Mouse (Mus musculus) limb, embryonic 12.5 days (tissue): ENCODE results near the gene Fbxl5. TPM values are rescaled to one million over a fixed set of nuclear protein-coding genes. Genes with fewer than 3 reads are reported as not detected.

ENCODE experiments used
- ATAC-seq: fragments of 200-750 bp; cut with Nextera tagmentation; 2 replicates; pipeline ENCODE4 v1.8.0; 2017; ENCODE audit warnings: low read depth, moderate TSS enrichment; ENCODE audit not compliant: insufficient number of reproducible peaks, insufficient read depth, low FRiP score, low TSS enrichment
- H3K27ac ChIP-seq: fragments of 300-500 bp; sonication (generic); 2 replicates; pipeline ENCODE4 v1.5.1; 2016; ENCODE audit warnings: mild to moderate bottlenecking, moderate library complexity
- H3K27me3 ChIP-seq: fragments of 300-500 bp; sonication (generic); 2 replicates; pipeline ENCODE4 v1.6.1; 2016; ENCODE audit warnings: mild to moderate bottlenecking, moderate library complexity
- H3K36me3 ChIP-seq: fragments of 300-500 bp; sonication (generic); 2 replicates; pipeline ENCODE4 v1.6.1; 2016; ENCODE audit warnings: mild to moderate bottlenecking, moderate library complexity
- H3K4me1 ChIP-seq: fragments of 300-500 bp; sonication (generic); replicated peaks from 2 replicates; pipeline ENCODE4 v1.6.1; 2016
- H3K4me2 ChIP-seq: fragments of 300-500 bp; sonication (generic); 2 replicates; pipeline ENCODE4 v1.6.1; 2016; ENCODE audit warnings: mild to moderate bottlenecking, moderate library complexity
- H3K4me3 ChIP-seq: fragments of 300-500 bp; sonication (generic); replicated peaks from 2 replicates; pipeline ENCODE4 v1.5.1; 2016; ENCODE audit warnings: mild to moderate bottlenecking
- H3K9ac ChIP-seq: fragments of 300-500 bp; sonication (generic); replicated peaks from 2 replicates; pipeline ENCODE4 v1.6.1; 2016; ENCODE audit warnings: mild to moderate bottlenecking, moderate library complexity
- H3K9me3 ChIP-seq: fragments of 300-500 bp; sonication (generic); 2 replicates; pipeline ENCODE4 v1.6.1; 2016; ENCODE audit warnings: mild to moderate bottlenecking, moderate library complexity
- WGBS: fragments of 180-500 bp; shearing (Covaris S2); methylation state at CpG from one replicate; pipeline ENCODE4 v1.1.7; 2016; 5-methylcytosine and 5-hydroxymethylcytosine counted together
- polyA plus RNA-seq: library from polyadenylated mRNA; unstranded; fragments of >200 nt; fragmentation: Nextera tagmentation; extraction: Ambion mirVana; gene quantifications from 2 replicates; pipeline ENCODE4 v1.2.1, GENCODE M21; 2016

Gene Fbxl5
- polyA plus RNA-seq: 56.9 and 58.4 TPM in 2 replicates

DNA sequence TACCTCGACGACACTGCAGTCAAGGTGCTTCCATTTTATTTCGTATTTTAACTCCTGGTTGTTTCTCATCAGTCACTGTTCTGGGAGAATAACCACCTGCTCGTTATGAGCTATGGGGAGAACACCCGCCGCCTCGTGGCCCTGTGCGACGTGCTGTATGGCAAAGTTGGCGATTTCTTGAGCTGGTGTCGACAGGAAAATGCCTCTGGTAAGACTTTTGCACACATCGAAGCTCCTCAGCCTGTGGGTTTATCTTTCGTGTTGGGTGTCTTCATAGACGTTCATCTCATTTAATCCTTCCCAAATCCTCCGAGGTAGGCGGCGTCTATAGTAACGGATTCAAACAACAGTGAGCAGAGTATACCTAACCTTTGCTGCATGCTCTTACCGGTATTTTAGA is at the start of gene Fbxl5:
Fbxl5 (minus strand) TSS at position 101 of the 400 bp plus-strand sequence.
- ATAC-seq: no peak
- Histone ChIP-seq H3K4me3 (no peak within 1 kb of the TSS), H3K9me3 (no peaks in the 10 kb centered on the region), H3K9ac (no peak within 1 kb of the TSS), H3K27ac (no peak within 1 kb of the TSS), H3K27me3 (0 out of 2 replicates have a peak, but pooled peaks cover 4% of the 10 kb centered on the region), H3K36me3 (no peaks in the 10 kb centered on the region), H3K4me1 (peaks cover 5% of the 10 kb centered on the region; the same call in 1 of the 2 replicates), H3K4me2 (no peak within 1 kb of the TSS)
- 78% methylated on average over 19 of the region's 19 CpGs for WGBS

DNA sequence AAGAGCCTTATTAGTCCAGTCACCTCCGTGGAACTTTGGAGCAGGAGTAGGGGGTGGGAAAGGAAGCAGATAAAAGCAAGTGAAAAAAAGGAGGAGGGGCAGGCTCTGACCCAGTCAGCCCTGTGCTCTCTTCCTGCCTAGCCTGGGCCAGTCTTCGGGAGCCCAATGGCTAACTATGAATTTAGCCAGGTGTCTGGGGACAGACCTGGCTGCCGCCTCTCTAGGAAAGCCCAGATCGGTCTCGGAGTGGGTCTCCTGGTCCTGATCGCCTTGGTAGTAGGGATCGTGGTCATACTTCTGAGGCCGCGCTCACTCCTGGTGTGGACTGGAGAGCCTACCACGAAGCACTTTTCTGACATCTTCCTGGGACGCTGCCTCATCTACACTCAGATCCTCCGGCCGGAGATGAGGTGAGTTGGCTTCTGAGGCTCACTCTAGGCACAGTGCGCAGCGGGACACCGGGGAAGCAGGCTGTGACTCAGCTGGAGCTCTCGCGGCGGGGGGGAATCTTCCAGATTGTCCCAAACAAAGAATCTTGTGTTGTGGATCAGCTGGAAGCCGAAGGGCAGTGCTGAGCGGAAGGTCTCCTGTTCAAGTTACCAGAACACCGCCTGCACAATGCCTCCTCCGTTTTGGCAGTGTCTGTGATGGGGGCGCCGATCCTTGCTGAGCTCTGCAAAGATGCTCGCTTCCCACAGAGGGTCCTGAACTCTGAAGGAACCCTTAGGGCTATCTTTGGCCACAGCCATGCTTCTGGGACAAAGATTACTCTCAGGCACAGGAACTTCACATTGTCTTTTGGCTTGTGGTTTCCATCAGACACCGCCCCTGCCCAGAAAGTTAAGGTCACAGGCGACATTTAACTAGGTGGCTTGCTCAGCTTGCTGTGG is 47.5 kb upstream of the Fbxl5 start:
- WGBS: 4% methylated on average over 28 of the region's 28 CpGs
- Histone ChIP-seq H3K9me3 (no peaks in the 10 kb centered on the region), H3K4me3 (peak overlapping the region; percentile 46), H3K4me1 (no peaks in the 10 kb centered on the region; the same call in 1 of the 2 replicates), H3K9ac (peak overlapping the region; percentile 57), H3K27ac (peak overlapping the region; percentile 73), H3K36me3 (no peaks in the 10 kb centered on the region), H3K4me2 (peak overlapping the region; percentile 74), H3K27me3 (no peaks in the 10 kb centered on the region)
- peak; percentile 70 for ATAC-seq

DNA sequence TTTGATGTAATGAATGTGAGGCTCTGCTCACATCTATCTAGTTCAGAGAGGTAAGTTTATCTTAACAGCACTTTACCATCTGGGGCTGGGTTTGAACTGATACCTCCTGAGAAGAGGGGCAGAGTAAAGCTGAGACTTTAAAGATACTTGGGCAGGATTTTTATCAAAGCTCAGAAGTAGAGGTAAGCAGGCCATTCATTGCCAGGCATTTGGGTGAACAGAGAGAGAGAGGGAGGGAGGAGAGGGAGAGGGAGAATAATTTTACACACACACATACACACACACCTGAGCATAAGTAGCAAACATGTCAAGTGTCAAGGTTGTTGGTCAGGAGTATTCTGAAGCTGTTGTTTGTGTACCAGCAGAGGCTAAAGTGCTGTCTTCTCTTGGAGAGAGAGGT is 46.8 kb upstream of the Fbxl5 start, which contains the start of gene Cd38:
Cd38 (plus strand) TSS at position 301 of the 400 bp plus-strand sequence.
- peak within 1 kb of the TSS; percentile 73 for H3K27ac ChIP-seq
- no peak for ATAC-seq
- no peaks in the 10 kb centered on the region for H3K36me3 ChIP-seq
- no peaks in the 10 kb centered on the region for H3K9me3 ChIP-seq
- peak within 1 kb of the TSS; percentile 74 for H3K4me2 ChIP-seq
- H3K27me3 ChIP-seq: no peaks in the 10 kb centered on the region
- H3K4me1 ChIP-seq: no peaks in the 10 kb centered on the region; the same call in 1 of the 2 replicates
- H3K4me3 ChIP-seq: peak within 1 kb of the TSS; percentile 46
- peak within 1 kb of the TSS; percentile 57 for H3K9ac ChIP-seq

GRCm38 (mm10) chr5:43865316-43865715 is 43.9 kb upstream of the Fbxl5 start:
- ATAC-seq: no peak
- 63% methylated on average over 2 of the region's 2 CpGs for WGBS

DNA sequence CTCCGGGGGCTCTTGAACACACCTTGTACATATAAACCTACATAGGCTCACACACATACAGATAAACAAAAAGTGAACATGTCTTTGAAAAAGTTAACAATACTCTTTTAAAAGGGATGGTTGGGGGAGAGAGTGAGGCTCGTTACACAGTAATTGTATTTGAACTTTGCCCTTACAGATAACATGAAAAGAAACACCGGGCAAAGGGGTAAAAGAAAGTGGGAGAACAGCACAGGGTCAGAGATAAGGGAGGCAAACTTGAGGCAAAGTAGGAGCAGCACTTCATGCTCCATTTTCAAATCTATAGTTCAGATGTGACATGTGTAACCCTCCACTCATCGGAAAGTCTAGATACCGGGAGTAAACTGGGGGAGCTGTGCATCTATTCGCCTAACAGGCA is 42.2 kb upstream of the Fbxl5 start:
- no peaks in the 10 kb centered on the region for H3K9me3 ChIP-seq
- no peaks in the 10 kb centered on the region for H3K36me3 ChIP-seq
- no peak overlapping the region for H3K9ac ChIP-seq
- 67% methylated on average over 6 of the region's 6 CpGs for WGBS
- no peak for ATAC-seq
- no peaks in the 10 kb centered on the region for H3K27me3 ChIP-seq
- no peaks in the 10 kb centered on the region; the same call in 1 of the 2 replicates for H3K4me1 ChIP-seq
- H3K4me3 ChIP-seq: no peak overlapping the region
- H3K27ac ChIP-seq: no peak overlapping the region
- H3K4me2 ChIP-seq: no peak overlapping the region

More at GRCm38 (mm10) chr5:43865316-43865715, 43.9 kb upstream of the Fbxl5 start:
- Histone ChIP-seq H3K9ac (no peak overlapping the region), H3K4me2 (no peak overlapping the region), H3K36me3 (no peaks in the 10 kb centered on the region), H3K4me1 (no peaks in the 10 kb centered on the region; the same call in 1 of the 2 replicates), H3K27me3 (no peaks in the 10 kb centered on the region), H3K9me3 (no peaks in the 10 kb centered on the region), H3K4me3 (no peak overlapping the region), H3K27ac (no peak overlapping the region)

DNA sequence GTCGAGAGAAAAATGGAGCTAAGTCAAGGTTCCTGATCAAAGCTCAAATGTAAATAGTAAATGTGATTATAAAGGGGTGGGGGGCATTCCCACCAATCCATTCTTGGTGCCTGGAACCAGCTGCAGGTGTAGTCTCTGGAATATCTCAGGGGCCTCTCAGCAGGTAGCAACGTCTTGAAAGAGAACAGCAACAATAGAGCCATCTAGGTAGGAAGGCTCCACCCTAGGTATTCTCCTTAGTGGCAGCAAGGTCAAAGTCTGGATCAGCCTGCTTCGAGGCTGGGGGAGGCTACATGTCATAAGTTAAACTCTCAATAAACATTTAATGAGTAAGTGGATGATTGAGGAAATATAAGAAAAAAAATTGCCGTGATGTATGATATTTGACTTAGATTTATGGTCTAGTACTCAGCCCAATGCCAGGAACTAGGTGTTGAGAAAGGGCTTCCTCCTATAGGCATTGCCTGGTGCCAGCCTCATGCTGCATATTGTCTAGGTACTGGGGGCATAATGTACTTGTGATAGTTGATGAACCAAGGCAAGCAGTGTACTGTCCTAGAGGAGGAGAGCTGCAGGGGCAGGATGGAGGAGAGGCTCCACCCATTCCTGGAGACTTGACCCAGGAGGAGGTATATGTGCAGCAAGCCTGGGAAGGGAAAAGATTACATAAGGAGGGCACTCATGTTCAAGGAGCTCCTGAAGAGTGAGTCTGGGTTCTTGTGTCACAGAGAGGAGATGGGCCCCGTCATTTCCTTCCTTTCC is 39.4 kb upstream of the Fbxl5 start:
- Histone ChIP-seq H3K27ac (no peak overlapping the region), H3K4me2 (no peak overlapping the region), H3K27me3 (no peaks in the 10 kb centered on the region), H3K36me3 (no peaks in the 10 kb centered on the region), H3K9ac (no peak overlapping the region), H3K4me1 (no peaks in the 10 kb centered on the region), H3K9me3 (no peaks in the 10 kb centered on the region), H3K4me3 (no peak overlapping the region)
- 79% methylated on average over 5 of the region's 5 CpGs for WGBS
- no peak for ATAC-seq

GRCm38 (mm10) chr5:43860096-43860495 is 38.7 kb upstream of the Fbxl5 start:
- WGBS: 86% methylated on average over 5 of the region's 5 CpGs
- H3K36me3 ChIP-seq: no peaks in the 10 kb centered on the region
- no peaks in the 10 kb centered on the region for H3K27me3 ChIP-seq
- no peak overlapping the region for H3K9ac ChIP-seq
- H3K4me3 ChIP-seq: no peak overlapping the region
- no peaks in the 10 kb centered on the region for H3K9me3 ChIP-seq
- H3K4me1 ChIP-seq: no peaks in the 10 kb centered on the region
- H3K4me2 ChIP-seq: no peak overlapping the region
- ATAC-seq: no peak
- H3K27ac ChIP-seq: no peak overlapping the region

- no peak for ATAC-seq
- Histone ChIP-seq H3K4me1 (no peaks in the 10 kb centered on the region), H3K9me3 (no peaks in the 10 kb centered on the region), H3K27ac (no peak overlapping the region), H3K4me3 (no peak overlapping the region), H3K4me2 (no peak overlapping the region), H3K9ac (no peak overlapping the region), H3K36me3 (no peaks in the 10 kb centered on the region), H3K27me3 (no peaks in the 10 kb centered on the region)
- 85% methylated on average over 8 of the region's 8 CpGs for WGBS
Observed at GRCm38 (mm10) chr5:43859663-43860062, 38.2 kb upstream of the Fbxl5 start.

GRCm38 (mm10) chr5:43855769-43856168 is 34.3 kb upstream of the Fbxl5 start:
- H3K9me3 ChIP-seq: no peaks in the 10 kb centered on the region
- WGBS: 83% methylated on average over 2 of the region's 2 CpGs
- no peak for ATAC-seq

GRCm38 (mm10) chr5:43853868-43854488 is 32.5 kb upstream of the Fbxl5 start:
- H3K4me3 ChIP-seq: no peak overlapping the region
- WGBS: 85% methylated on average over 7 of the region's 7 CpGs
- no peaks in the 10 kb centered on the region for H3K9me3 ChIP-seq
- no peaks in the 10 kb centered on the region for H3K27me3 ChIP-seq
- H3K4me1 ChIP-seq: no peaks in the 10 kb centered on the region
- no peak overlapping the region for H3K4me2 ChIP-seq
- H3K27ac ChIP-seq: no peak overlapping the region
- no peak overlapping the region for H3K9ac ChIP-seq
- no peak for ATAC-seq
- H3K36me3 ChIP-seq: no peaks in the 10 kb centered on the region

More at GRCm38 (mm10) chr5:43855769-43856168, 34.3 kb upstream of the Fbxl5 start:
- H3K4me3 ChIP-seq: no peak overlapping the region
- H3K27me3 ChIP-seq: no peaks in the 10 kb centered on the region
- no peak overlapping the region for H3K4me2 ChIP-seq
- H3K36me3 ChIP-seq: no peaks in the 10 kb centered on the region
- H3K4me1 ChIP-seq: no peaks in the 10 kb centered on the region
- H3K9ac ChIP-seq: no peak overlapping the region
- no peak overlapping the region for H3K27ac ChIP-seq
